Mouse (Mus musculus): ENCODE measurements around the gene Fbxl5. TPM values are rescaled to one million over a fixed set of nuclear protein-coding genes. Genes with fewer than 3 reads are reported as not detected.

The Fbxl5 gene
- polyA plus RNA-seq, 1 experiment, result 23.1 TPM

GRCm38 (mm10) chr5:43787976-43788752 is 33.3 kb downstream of the Fbxl5 start:
- WGBS, result 24% methylated on average over 9 of the region's 9 CpGs
- DNase-seq (ENCODE audit: low read depth, low spot score), result no peak

DNA sequence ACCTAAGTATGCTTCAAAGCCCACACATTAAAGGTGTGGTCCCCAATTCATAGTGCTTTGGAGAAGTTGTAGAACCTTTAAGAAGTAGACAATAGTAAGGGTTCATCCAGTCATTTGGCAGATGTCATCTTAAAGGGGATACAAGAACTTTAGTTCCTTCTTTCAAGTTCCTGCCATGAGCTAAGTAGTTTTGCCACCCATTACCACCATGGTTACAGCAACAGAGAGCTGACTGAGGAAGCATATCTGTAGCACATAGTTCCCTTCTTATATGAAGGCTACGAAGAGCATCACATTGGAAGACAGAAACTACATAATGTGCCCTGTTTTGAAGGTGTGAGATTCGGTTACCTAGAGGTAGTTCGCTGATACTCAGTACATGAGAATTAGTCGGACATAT is 34.8 kb downstream of the Fbxl5 start:
- no peak for DNase-seq (ENCODE audit: low read depth, low spot score)
- 96% methylated on average over 4 of the region's 4 CpGs for WGBS

GRCm38 (mm10) chr5:43783996-43784395 is 37.4 kb downstream of the Fbxl5 start:
- WGBS, result 49% methylated on average over 2 of the region's 2 CpGs
- no peak for DNase-seq (ENCODE audit: low read depth, low spot score)

- DNase-seq (ENCODE audit: low read depth, low spot score), result no peak
- 1% methylated on average over 81 of the region's 82 CpGs for WGBS
Observed at GRCm38 (mm10) chr5:43781977-43782930, 39.2 kb downstream of the Fbxl5 start.

GRCm38 (mm10) chr5:43781423-43781976 is 39.9 kb downstream of the Fbxl5 start:
- no peak for DNase-seq (ENCODE audit: low read depth, low spot score)
- WGBS, result under 1% methylated on average over 60 of the region's 61 CpGs

DNA sequence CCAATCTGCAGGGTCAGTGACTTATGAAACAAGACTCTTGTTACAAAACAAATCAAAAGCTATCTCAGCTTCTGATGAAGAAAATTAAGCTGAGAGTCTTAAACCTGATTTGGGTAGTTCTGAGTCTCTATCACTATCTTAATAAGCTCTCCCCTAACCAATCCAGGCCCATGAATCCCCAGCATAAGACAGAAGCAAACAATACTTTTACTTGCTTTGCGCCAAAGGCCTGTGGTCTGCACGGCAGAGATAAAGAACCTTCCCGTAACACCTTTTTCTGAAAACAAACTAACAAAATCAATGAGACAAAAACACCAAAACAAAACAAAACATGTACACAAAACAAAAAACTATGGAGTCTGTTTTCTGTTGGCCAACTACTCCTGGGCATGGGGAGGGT is 42.9 kb downstream of the Fbxl5 start:
- 91% methylated on average over 3 of the region's 3 CpGs for WGBS

DNA sequence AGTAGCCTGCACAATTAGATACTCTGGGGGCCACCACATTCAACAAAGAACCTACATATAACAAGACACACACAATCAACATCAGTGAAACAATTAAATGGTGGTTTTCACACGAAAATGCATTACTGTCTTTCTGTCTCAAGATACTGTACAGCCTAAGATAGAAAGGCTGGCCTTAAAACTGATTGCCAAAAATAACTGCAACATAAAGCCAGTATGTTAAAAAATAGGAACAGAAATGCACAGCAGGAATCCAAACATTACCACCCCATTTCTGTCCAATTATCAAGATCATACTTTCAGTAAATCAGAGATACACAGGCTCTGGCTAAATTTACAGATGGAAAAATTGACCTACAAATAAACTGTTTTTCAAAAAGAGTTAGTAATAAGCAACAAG is 44.4 kb downstream of the Fbxl5 start:
- DNase-seq (ENCODE audit: low read depth, low spot score), result no peak

More for the DNA sequence above, 42.9 kb downstream of the Fbxl5 start:
- no peak for DNase-seq (ENCODE audit: low read depth, low spot score)

DNA sequence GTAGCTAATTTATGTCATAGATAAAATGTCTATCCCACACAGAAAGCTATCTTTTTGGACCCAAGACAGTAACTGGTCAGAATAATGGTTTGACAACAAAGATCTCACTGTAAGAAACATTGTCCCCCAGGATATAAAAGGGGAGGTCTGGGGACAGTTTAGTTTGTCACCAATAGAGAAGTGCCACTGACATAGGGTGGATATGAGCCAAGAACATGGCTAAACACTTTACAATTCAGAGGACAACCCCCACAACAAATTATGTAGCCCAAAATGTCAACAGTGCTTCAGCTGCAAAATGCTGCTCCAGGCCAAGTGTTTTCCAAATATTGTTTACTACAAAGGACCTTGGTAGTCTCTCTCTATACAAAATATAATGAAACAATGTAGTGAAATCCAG is 45.0 kb downstream of the Fbxl5 start:
- DNase-seq (ENCODE audit: low read depth, low spot score), result no peak

More for the DNA sequence above, 44.4 kb downstream of the Fbxl5 start:
- WGBS, result 37% methylated on average over 1 of the region's 1 CpGs

- no peak for DNase-seq (ENCODE audit: low read depth, low spot score)
- whole genome bisulfite sequencing, result 38% methylated on average over 3 of the region's 3 CpGs
Observed at GRCm38 (mm10) chr5:43771555-43771954, 49.9 kb downstream of the Fbxl5 start.

DNA sequence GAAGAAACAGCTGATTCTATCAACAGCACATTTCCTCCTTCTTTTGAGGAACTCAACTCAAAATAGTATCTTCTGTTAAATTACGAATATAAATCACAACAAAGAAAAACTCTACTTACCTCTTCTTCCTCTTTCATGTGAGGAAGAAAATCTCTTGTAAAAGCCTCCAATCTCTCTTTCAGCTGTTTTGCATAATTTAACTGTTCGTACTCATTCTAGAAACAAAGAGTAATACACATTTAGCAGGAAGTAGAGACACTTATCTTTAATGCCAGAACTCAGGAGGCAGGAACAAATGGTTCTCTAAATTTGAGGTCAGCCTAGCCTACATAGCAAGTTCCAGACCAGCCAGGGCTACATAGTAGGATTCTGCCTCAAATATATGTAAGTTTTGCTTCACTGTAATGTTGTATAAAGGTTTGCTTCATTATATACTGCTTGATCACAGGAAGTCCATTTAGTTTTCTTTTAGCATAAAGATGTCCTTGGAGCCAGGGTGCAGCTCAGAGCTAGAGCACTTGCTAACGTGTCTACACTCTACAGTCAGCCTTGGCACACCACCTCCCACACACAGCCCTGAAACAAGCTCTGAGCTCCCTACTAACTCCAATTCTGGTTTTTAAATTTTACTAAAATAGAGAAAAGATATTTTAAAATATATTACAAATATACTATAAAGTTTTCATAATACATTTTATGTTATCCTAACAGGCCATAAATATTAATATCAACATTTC is 50.7 kb downstream of the Fbxl5 start:
- DNase-seq (ENCODE audit: low read depth, low spot score), result no peak
- 73% methylated on average over 3 of the region's 3 CpGs for WGBS

DNA sequence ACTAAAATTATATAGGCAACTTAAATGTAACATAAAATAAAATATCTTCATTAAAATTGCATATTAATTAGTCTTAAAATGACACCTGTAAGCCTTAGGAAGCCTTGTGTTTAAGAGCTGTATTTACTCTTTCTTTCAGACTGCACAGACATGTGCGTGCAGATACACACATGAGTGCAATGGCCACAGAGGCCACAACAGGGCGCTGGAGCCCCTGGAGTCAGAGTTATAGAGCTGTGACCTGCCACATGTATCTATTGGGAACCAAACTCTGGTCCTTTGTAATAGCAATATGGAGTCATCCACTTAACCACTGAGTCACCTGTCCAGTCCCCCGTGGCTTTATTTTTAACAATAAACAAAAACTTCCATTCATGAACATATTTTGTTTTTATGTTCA is 72.3 kb downstream of the Fbxl5 start:
- no peak for DNase-seq (ENCODE audit: low read depth, low spot score)
- 80% methylated on average over 3 of the region's 3 CpGs for WGBS

GRCm38 (mm10) chr5:43748039-43748438 is 73.4 kb downstream of the Fbxl5 start:
- 78% methylated on average over 4 of the region's 4 CpGs for WGBS
- DNase-seq (ENCODE audit: low read depth, low spot score), result no peak

DNA sequence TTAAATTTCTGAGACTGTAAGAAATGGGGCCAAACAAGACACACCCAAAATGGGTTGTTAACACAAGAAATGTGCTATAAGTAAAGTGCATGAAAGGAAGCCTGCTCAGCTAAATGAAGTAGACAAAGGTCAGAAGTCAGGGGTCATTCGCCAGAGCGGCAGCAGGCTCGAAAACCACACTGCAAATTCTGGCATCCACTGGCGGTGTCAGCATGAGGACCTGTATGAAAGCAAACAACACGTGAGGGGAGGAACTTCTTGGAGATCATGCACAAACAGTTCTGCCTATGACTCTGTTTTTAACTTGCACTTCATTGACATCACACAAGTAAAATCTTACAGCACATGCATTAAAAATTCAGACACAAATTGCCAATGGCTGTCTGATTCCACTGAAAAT is 76.3 kb downstream of the Fbxl5 start:
- whole genome bisulfite sequencing, result 51% methylated on average over 5 of the region's 5 CpGs
- no peak for DNase-seq (ENCODE audit: low read depth, low spot score)

- WGBS, result 95% methylated on average over 1 of the region's 1 CpGs
- DNase-seq (ENCODE audit: low read depth, low spot score), result no peak
Observed at GRCm38 (mm10) chr5:43744187-43744586, 77.3 kb downstream of the Fbxl5 start.

- DNase-seq (ENCODE audit: low read depth, low spot score), result no peak
- WGBS, result 76% methylated on average over 8 of the region's 8 CpGs
Observed at GRCm38 (mm10) chr5:43732381-43732780, 89.1 kb downstream of the Fbxl5 start.

GRCm38 (mm10) chr5:43728375-43729165 is 92.9 kb downstream of the Fbxl5 start:
- WGBS, result 76% methylated on average over 11 of the region's 11 CpGs
- DNase-seq (ENCODE audit: low read depth, low spot score), result no peak

DNA sequence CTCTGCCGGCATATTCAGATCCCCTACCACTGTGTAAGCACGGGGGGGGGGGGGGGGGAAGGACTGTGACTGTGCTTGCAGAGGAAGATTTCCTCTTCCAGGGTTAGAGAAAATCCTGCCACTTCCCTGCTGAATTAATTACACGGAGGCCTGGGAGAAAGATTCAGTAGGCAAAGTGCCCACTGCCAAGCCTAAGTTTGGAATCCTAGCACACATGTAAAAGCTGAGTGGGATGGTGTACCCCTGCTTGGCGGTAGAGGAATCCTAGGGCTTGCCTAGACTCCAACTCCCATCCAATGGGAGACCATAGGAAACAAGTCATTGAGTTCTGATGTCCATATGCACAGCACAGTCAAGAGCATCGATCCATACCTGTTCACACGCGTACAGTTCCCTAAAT is 97.6 kb downstream of the Fbxl5 start:
- whole genome bisulfite sequencing, result 88% methylated on average over 7 of the region's 7 CpGs
- no peak for DNase-seq (ENCODE audit: low read depth, low spot score)

GRCm38 (mm10) chr5:43722452-43722783 is 99.0 kb downstream of the Fbxl5 start:
- no peak for DNase-seq (ENCODE audit: low read depth, low spot score)
- WGBS, result 95% methylated on average over 6 of the region's 6 CpGs
